Mouse (Mus musculus): Measurements from ENCODE around the gene Rnf2.
A peak's percentile ranks its signal among the peaks of the same experiment; 100 is the strongest.

Rnf2 gene

DNA sequence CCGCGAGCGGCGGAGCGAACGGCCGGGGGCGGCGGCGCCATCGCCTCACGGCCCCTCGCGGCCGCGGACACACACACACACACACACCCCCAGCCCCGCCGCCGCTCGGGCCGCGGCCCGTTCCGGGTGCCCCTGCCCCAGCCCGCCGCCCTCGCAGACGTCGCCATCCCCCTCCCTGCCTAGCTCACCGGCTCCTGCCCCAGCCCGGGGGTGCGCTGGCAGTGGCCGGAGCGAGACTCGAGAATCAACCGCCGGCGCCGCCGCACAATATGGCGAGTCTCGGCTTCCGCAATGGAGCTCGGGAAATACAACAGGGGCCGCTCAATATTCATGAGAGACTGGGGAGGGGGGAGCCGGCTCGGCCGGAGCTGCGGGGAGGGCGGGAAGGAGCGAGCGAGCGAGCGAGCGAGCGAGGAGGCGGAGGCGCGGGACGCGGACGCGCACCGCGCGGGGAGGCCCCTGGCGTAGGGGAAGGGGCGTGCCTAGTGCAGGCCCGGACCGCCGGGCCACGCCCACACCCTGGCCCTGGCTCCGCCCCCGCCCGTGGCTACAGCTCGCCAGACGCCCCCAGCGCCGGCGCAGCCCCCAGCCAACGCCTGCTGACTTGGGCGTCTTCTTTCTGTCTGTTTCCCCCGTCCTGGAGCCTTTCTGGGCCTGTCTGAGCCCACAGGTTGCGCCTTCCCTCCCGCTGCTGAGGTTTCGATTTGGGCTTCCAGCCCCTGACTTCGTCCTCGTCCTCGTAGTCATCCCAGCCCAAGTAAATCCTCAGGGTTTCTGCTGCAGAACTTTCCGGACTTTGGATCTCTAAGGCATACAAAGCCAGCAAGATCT lies at the start of gene Rnf2:
Gene Rnf2 (minus strand): TSS at position 425 of the 831 bp plus-strand sequence.
- DNase-seq (ENCODE audit: low spot score in 2 of 2) = peak; percentile 70 to 91

DNA sequence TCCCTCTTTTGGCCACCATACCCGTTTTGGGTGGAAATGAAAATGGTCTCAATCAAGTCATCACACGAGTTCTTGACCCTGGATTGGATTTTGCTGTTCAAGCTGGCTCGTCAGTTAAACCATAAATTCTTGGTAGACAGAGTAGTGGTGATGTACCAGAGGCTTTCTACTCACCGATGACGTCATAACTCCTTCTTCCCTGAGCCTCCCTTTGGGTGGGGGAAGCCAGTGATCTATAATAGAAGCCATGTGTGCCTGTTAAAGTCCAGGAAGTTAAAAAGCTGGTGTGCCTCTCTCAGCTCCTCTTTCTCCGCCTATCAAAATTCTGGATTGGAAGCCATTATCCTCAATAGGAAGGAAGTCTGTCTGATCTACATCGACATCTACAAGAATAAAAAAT lies 49.0 kb upstream of the Rnf2 start:
- no peak for DNase-seq (ENCODE audit: low spot score in 2 of 2)

DNA sequence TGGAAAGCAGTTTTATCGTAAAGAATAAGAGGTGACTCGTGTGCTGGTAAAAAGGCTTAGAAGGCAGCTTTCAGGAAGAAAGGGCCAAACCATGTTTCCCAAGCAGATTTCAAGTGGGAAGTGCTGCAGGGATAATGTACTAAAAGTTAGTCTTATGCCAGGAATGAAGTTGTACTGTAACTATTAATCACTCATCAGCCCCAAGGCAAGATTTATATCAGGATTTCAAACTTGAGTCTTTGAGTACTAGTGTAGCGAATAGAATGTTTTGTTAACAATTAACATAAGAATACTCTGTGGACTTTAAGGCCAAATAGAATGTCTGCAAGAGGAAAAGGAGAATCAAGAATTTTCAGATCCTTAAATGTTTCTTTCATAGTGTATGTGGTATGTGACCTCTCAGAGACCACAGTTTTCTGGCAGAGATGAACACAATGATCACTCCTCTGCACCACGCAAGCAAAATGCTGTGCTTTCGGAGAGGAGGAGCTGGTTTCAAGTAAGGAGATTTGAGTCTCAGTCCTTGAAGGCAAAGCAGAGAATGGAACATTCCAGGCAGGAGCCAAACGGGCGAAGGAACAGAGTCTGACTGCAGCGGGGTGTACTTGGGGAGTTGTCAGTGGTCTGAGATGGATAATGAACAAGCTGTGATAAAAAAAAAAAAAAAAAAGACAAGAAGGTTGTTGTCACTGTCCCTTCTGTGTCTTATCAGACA lies 48.3 kb upstream of the Rnf2 start:
- no peak for DNase-seq (ENCODE audit: low spot score in 2 of 2)

DNA sequence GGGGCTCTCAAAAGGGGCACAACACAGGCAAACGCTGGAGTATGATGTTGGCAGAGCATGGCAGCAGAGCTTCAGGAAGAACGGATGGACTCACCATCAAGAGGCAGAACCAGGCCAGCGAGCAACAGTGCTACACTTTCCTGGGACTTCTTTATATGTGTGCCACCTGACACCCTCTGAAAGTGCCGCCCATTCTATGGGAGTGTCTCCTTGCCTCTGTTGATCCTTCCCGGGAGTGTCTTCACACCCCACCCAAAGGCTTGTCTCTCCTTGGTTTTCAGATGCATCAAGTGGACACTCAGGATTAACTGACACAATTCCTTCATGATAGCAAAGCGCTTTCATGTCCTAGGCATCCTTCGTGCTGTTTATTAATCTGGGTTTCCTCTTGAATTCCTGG lies 44.8 kb upstream of the Rnf2 start:
- no peak for DNase-seq (ENCODE audit: low spot score in 2 of 2)

DNA sequence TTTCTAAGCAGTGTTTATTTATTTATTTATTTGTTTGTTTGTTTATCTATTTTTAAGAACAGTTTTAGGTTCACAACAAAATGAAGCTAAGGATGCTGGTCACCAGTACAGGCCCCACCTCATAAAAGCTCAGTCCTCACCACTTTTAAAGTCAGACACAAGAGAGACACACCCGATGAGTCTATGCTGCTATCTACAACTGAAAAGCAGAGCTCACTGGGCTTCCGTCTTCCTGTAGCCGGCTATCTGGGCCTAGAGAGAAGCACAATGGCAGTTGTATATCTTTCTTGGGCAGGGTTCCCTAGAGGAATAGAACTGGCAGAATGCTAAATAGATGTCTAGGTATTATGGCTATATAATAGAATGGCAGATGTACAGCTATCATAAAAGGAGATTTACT lies 43.8 kb upstream of the Rnf2 start:
- no peak for DNase-seq (ENCODE audit: low spot score in 2 of 2)

DNA sequence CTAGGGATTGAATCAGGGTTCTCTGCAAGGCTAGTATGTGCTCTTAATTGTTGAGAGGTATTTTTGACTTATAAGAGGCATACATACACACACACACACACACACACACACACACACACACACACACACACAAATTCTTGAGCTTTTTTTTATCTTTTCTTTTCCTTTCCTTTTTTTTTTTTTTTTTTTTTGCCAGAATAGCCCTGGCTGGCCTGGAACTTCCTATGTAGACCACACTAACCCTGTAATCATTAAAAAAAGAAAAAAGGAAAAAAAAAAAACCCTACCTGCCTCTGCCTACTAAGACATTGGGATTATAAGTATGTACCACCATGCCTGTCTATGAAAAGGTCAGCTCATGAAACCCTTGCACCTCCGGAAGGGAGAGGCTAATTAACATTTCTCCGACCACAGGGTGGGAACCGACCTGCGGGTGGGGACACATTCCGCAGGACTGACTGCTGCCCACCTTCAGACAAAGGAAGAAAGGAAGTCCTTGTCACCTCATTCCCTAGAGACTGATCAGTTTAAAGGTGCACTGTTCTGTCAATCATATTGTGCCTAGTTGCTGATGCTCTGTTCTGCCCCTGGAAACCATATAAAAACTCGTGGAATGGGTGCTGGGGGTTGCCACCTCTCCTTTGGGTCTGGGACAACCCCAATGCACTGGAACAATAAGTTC lies 43.2 kb upstream of the Rnf2 start:
- DNase-seq (ENCODE audit: low spot score in 2 of 2) = no peak

DNA sequence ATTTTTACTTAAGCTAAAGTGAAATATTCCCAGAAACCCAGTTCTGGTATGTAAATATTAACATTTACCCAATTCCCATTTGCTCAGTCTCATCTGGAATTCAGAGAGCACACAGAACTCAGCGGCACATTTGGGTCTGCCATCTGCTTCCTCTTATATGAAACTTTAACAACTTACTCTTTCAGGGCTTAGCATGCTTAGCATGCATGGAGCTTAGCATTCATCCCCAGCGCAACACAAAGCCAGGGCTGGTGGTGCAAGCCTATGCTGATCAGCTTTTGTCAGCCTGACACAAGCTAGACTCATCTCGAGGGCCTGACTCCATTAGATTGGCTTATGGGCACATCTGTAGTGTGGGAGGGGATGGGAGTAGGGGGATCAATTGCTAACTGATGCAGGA lies 25.9 kb upstream of the Rnf2 start:
- DNase-seq (ENCODE audit: low spot score in 2 of 2) = no peak

DNA sequence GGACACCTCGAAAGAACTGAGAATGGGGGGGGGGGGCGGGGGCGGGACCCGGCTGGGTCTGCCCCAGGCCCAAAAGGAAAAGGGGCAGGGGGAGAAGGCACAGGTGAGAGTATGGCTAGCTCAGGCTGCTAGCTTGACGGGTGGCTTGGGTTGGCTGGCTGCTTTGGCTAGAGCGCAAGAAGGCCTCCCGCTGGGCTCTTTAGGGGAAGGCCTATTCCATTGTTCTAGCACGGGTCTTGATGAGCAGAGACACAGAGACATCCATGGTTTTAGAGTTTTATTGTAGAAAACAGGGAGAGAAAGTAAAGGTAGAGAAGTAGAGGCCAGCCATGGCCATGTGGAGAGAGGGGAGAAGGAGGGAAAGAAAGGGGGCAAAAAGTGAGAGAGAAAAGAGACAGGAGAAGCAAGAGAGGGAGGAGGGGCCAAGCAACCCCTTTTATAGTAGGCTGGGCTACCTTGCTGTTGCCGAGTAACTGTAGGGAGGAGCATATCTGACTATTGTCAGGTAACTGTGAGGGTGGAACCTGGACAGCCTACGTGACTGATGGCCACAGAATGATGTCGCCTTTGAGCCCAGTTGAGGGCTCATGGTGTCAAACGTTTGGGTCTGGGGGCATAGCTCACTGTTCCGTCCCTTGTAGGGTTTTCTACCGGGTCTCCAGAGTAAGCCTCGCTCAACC lies 17.0 kb upstream of the Rnf2 start:
- DNase-seq (ENCODE audit: low spot score in 2 of 2) = no peak

DNA sequence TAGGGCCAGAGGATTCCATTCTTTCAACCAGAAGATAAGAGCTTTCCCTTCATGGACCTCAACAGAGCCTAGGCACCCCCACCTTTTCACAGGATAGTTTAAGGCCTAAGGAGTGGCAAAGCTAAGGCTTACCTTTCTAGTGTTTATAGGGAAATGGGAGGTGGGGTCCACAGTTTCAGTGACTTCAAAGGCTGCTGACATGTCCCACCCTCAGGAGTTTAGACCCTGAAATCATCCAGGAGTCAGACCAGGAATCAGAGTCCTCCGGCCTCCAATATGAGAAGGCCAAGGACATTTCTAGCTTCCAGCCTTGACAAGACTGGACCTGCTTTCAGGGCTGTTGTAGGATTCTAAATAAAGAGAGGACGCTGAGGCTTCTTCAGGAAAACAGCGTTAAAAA lies 16.1 kb upstream of the Rnf2 start:
- no peak for DNase-seq (ENCODE audit: low spot score in 2 of 2)

DNA sequence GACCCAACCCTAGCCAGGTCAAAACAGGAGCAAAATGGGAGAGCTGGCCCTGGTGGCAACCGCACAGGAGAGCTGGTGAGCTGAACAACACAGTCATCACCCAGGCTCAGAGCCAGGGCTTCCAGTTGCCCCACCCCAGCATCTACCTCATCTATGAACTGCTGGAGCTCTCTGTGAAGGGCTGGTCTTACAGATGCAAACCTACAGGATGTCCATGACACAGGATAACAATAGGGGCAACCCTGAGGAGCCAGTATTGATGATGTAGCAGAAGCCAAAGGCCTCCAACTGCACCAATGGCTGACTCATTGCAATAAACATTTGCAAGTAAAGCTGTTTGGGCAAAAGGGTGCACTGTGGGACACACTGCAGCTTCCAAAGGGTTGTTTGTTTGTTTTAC lies 15.0 kb upstream of the Rnf2 start:
- DNase-seq (ENCODE audit: low spot score in 2 of 2) = no peak

DNA sequence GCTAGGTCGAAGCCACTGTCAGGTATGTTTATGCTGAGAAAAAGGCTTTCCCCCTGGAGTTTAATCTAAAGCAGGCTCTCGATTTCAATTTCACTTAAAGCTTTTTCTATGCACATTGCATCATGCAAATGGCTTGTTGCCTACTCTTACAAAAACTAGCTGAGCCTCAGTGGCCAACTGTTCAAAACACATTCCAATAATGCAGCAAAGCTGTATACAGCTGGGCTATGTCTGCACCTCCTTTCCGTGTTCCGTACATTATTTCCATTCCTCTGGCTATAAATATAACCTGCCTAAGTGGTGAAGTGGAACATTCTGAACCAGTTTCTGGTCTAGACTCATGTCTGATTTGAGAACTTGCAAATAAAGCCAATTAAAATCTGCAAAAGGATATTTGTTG lies 13.4 kb upstream of the Rnf2 start:
- no peak for DNase-seq (ENCODE audit: low spot score in 2 of 2)

DNA sequence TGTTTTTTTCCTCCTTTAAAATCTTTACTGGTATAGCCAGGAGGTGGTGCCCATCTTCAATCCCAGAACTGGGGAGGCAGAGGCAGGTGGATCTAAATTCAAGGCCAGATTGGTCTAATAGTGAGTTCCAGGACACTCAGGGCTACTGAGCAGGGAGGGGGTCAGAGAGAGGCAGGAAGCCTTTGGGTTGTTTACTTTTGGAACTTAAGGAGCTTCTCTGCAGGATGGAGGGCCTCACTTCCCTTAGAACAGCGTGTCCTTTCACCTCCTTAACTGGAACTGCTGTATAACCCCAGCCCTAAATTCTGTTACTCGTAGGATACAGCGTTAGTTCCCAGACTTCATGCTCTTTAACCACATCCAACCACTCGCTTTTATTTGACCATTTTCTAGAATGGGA lies 10.1 kb upstream of the Rnf2 start:
- no peak for DNase-seq (ENCODE audit: low spot score in 2 of 2)

DNA sequence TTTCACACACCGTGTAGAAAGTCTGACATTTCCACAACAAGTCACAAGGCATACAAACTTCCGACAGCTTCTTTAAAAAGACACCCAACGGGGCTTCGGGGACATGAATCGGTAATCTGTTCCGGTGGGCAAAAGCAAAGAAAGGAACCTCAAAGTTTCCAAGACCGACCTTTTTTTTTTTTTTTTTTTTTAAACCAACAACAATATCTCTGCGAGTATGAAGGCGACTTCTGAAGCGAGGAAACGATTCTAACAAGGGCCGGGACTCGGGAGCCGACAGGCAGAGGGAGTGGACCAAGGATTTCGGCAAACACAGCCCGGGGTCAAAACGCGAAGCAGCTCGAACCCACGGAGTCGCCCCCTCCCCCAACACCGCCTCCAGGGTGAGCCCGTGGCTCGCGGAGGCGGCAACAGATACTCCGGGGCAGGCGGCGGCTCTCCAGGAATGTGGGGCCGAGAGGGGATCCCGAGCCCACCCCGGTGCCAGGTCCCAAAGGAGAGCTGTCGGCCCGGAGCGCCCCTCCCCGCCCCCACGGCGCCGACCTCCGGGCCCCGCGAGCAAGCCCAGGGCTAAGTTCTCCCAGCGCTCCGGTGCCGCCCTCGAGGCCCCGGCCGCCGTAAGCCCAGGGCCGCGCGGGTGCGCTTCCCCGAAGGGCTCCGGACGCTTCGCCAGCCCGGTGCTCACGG lies 797 bp downstream of the Rnf2 start:
- peak; percentile 22 to 59 for DNase-seq (ENCODE audit: low spot score in 2 of 2)

DNA sequence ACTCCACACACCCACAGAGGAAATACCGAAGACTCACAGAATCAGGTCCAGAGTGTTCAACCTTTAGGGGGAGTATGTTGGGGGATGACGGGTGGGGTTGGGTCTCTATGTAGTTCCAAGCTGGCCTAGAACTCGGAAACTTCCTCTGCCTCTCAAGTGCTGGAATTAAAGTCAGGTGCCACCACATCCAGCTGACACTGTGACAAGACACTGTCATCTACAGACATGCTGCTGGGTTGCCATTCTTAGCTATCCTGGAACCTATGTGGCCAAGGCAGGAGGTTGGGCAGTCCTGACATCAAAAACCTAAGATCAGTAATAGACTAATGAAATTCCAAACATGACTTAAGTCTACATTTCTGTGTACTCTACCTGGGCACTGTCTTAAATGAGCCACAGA lies 2.4 kb downstream of the Rnf2 start:
- no peak for DNase-seq (ENCODE audit: low spot score in 2 of 2)

DNA sequence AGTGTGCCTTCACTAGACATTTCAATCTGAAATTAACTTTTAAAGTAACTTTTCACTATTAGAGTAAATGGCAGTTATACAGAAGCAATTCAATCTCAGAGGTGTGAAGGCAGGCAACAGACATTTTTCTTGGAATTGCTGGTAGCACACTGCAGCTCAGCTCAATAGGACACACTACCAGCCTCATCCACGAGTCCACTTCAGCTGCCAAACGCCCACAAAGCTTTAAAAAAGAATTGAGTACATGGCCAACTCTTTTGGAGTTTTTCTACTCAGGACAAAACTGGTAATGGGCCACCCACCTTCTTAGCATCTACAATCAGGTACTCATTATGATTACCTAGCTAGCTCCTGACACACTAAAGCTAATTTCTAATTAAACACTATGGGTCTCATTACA lies 2.8 kb downstream of the Rnf2 start:
- no peak for DNase-seq (ENCODE audit: low spot score in 2 of 2)

DNA sequence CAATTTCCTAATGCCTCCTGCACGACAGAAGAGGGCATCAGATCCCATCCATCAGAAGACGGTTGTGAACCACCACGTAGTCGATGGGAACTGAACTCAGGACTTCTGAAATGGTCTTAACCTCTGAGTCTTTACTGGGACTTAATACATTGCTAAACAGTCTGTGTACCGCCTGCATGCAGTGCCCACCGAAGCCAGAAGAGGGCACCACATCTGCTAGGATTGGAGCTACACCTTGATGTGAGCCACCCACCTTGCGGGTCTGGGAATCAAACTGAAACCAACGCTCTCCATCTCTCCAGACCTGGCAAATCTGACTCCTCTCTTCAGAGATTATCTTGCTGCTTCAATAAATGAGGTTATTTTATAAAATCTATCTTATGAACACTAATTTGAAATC lies 3.7 kb downstream of the Rnf2 start:
- peak in 1 of 2 experiments; percentile 49 for DNase-seq (ENCODE audit: low spot score in 2 of 2)

DNA sequence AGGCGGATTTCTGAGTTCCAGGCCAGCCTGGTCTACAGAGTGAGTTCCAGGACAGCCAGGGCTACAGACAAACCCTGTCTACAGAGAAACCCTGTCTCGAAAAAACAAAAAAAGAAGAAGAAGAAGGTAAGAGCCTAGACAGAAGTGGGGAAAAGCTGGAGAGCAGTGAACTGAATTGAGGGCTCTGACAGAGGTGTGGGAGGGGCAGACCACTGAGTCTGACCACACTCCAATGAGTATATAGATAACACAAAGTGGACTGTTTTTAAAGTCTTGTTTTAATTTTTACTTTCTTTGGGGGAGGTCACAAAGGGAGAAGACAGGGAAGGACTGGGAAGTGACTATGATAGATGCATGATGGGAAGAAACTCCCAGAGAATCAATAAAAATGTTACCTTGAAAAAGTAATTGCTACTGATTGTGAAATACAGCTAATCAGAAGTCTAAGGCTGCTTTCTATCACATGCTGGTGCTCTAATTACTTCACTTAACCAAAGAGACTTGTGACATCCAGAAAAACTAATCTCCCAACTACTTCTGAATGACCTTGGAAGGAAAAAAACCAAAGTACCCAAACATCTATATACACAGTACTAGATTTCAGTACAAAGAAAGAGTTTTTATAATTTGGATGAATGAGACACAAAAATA lies 5.0 kb downstream of the Rnf2 start:
- DNase-seq (ENCODE audit: low spot score in 2 of 2) = no peak

DNA sequence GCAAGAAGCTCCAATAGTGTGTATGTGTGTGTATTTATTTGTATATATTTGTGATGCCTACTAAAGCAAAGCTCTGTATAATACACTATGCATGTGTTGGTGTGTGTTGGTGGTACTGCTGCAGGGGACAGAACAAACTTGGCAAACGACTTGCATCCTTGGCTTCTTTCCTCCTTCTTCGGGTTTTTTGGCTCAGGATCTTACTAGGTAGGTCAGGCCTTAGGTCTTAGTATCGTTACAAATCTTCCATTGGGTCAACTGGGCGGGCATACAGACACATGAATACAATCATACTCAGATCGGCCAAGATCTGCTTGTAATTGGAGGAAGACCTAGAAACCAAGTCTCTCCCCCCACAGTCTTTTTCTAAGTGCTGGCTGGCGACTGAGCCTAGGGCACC lies 6.0 kb downstream of the Rnf2 start:
- DNase-seq (ENCODE audit: low spot score in 2 of 2) = no peak

DNA sequence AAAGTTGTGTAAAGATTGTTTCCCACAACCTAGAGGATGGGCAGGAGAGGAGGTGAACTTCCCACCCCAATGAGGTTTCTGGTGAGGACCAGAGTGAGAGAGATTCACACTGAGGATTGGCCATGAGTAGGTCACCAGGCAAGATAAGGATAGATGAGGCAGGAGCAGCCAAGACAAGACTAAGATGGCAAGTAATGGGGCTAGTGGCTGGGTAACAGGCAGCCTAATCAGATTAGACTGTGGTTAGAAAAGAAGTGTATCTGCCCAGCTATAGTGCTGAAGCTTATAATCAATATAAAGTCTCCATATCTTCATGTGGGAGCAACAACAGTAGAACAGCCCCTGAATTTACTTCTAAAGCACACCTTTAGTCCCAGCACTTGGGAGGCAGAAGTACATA lies 6.9 kb downstream of the Rnf2 start:
- no peak for DNase-seq (ENCODE audit: low spot score in 2 of 2)

DNA sequence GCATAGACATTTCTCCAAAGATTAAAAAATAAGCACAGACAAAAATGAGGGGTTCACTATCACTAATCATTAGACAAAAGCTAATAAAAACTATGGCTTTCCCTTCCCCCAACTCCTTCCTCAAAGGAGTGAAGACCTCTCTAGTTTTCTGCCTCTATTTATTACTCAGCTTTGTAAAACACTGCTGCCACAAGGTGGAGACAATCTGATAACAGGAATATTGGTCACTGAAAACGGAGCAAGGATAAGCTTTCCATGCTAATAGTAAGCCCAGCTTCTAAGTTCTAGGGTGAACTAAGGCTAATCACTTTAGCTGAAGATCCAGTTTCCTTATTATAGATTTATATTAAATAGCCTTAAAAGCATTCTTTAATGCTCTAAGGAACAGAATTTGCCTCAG lies 8.3 kb downstream of the Rnf2 start:
- DNase-seq (ENCODE audit: low spot score in 2 of 2) = no peak

DNA sequence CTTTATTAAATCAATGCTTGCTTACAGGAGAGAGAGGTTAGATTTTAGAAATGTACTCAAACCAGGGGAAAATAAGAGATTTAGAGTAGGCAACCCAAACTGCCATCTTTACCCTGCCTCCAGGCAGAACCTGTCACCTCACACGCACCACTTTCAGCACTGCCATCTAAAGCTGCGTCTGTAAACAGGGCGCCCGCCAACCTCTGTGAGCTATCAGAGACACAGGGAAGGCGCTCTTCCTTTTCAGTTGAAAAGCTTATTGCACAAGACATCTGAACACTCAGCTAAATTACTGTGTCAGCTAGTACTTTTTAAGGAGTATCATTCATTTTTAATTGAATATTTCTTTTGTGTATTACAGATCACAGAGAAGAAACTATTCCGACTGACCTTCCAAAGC lies 10.9 kb downstream of the Rnf2 start:
- no peak for DNase-seq (ENCODE audit: low spot score in 2 of 2)
